Mouse (Mus musculus) c-Kit-positive CD71-positive TER-119-positive erythroid progenitor cells, embryonic 14.5 days (primary cell): ENCODE results near the gene Coch.
"Not testable (repeated sequence)": the region's sequence is repeated elsewhere in the genome, so short reads cannot be mapped to it uniquely, and the experiment has no call there.

Experiments
- DNase-seq: peaks from one replicate; pipeline ENCODE4 v3.0.0-alpha.2; 2013; ENCODE audit warnings: low spot score

The Coch gene

GRCm38 (mm10) chr12:51593229-51594029 lies at the start of gene Coch:
Gene Coch (plus strand): TSS chr12:51593341.
- DNase-seq, result no peak

- no peak for DNase-seq
Measured at GRCm38 (mm10) chr12:51543402-51543960, 49.7 kb upstream of the Coch start.

- no peak for DNase-seq
Measured at GRCm38 (mm10) chr12:51555041-51555440, 38.1 kb upstream of the Coch start.

- DNase-seq, result no peak
Measured at GRCm38 (mm10) chr12:51561416-51561815, 31.7 kb upstream of the Coch start.

GRCm38 (mm10) chr12:51567225-51567624 lies 25.9 kb upstream of the Coch start:
- DNase-seq, result peak; percentile 8

- DNase-seq, result no peak
Measured at GRCm38 (mm10) chr12:51569472-51569871, 23.7 kb upstream of the Coch start.

GRCm38 (mm10) chr12:51569944-51570343 lies 23.2 kb upstream of the Coch start:
- DNase-seq, result peak; percentile 7

GRCm38 (mm10) chr12:51572651-51573050 lies 20.5 kb upstream of the Coch start:
- no peak for DNase-seq

GRCm38 (mm10) chr12:51577816-51578215 lies 15.3 kb upstream of the Coch start:
- DNase-seq, result not testable (repeated sequence)

- no peak for DNase-seq
Measured at GRCm38 (mm10) chr12:51589263-51589662, 3.9 kb upstream of the Coch start.

GRCm38 (mm10) chr12:51591921-51592320 lies 1.2 kb upstream of the Coch start:
- no peak for DNase-seq

GRCm38 (mm10) chr12:51592888-51593228 lies 283 bp upstream of the Coch start:
- DNase-seq, result no peak

GRCm38 (mm10) chr12:51594030-51594470 lies 909 bp downstream of the Coch start:
- no peak for DNase-seq

- DNase-seq, result no peak
Measured at GRCm38 (mm10) chr12:51603306-51603705, 10.2 kb downstream of the Coch start.

GRCm38 (mm10) chr12:51606138-51606537 lies 13.0 kb downstream of the Coch start:
- DNase-seq, result no peak

- no peak for DNase-seq
Measured at GRCm38 (mm10) chr12:51612361-51612760, 19.2 kb downstream of the Coch start.

- DNase-seq, result no peak
Measured at GRCm38 (mm10) chr12:51620572-51620971, 27.4 kb downstream of the Coch start.

GRCm38 (mm10) chr12:51621161-51621560 lies 28.0 kb downstream of the Coch start:
- no peak for DNase-seq

- DNase-seq, result no peak
Measured at GRCm38 (mm10) chr12:51622670-51623365, 29.7 kb downstream of the Coch start.

- DNase-seq, result no peak
Measured at GRCm38 (mm10) chr12:51623366-51623694, 30.2 kb downstream of the Coch start.

- no peak for DNase-seq
Measured at GRCm38 (mm10) chr12:51633481-51633880, 40.3 kb downstream of the Coch start.

GRCm38 (mm10) chr12:51636260-51636659 lies 43.1 kb downstream of the Coch start:
- DNase-seq, result no peak
